In the genomic region with DNA sequence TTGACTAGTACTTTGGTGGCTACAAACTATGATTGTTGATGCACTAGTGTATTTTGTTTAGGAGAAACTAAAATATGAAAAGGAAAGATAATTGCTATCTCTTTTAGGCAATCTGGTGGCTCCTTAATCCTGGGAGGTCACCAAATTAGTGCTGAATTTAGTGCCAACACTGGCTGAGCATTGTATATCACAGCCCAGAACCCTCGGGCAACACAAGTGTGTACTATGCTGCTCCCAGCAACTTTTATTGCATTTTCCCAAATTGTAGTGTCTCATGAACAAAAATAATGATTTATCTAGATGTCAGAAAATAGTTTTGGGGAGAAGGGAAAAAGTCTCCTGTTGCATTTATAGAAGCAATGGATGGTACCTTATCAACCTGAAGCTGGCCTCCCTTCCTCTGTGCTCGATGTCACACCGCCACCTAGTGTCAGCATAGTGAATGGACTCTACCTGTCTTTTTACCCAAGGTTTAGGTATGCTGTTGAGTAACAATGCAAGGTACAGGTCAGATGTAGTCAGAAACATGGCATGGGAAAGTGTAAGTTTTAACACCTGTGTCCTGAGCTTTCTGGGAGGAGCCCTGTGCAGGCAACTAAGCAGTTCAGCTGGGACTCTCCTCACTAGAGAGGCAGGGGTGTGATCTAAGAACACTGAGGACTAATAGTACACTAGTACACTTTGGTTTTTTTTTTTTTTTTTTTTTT, we compare ENCODE assay signal across 9 mouse cellular contexts. TPM values are rescaled to one million over a fixed set of nuclear protein-coding genes. Genes with fewer than 3 reads are reported as not detected.
DNase-seq lines count a peak whose midpoint lies in the region; ATAC-seq lines count a peak whose summit lies in the region.
"Had no signal": no experiment of that assay in that cellular context is flagged by ENCODE, and none has a peak within 500 bp of the region (broad histone marks: within the 10 kb centered on the region; RNA-seq: fewer than 3 reads in every experiment).

No protein-coding gene starts in this region.

- H3K36me3 ChIP-seq in embryonic facial prominence, embryonic 10.5 days (replicated peaks): peaks cover under 1% of the 10 kb centered on the region; the same call in 1 of the 2 replicates
- no peaks in the 10 kb centered on the region for H3K36me3 ChIP-seq in lung, embryonic 15.5 days
- H3K36me3 ChIP-seq: heart, embryonic 13.5 days had no signal

- no peak overlapping the region for H3K27ac ChIP-seq in embryonic facial prominence, embryonic 10.5 days (replicated peaks)
- no peak overlapping the region for H3K27ac ChIP-seq in lung, embryonic 15.5 days
- H3K27ac ChIP-seq: heart, embryonic 13.5 days had no signal

- H3K4me1 ChIP-seq in embryonic facial prominence, embryonic 10.5 days: no peaks in the 10 kb centered on the region
- H3K4me1 ChIP-seq in lung, embryonic 15.5 days: no peaks in the 10 kb centered on the region

- no peaks in the 10 kb centered on the region for H3K9me3 ChIP-seq in embryonic facial prominence, embryonic 10.5 days
- H3K9me3 ChIP-seq in lung, embryonic 15.5 days: no peaks in the 10 kb centered on the region
- H3K9me3 ChIP-seq: heart, embryonic 13.5 days had no signal

- no peak overlapping the region for H3K4me3 ChIP-seq in embryonic facial prominence, embryonic 10.5 days
- H3K4me3 ChIP-seq in lung, embryonic 15.5 days: no peak overlapping the region
- H3K4me3 ChIP-seq: heart, embryonic 13.5 days had no signal

- peak; percentile 69 for DNase-seq in adrenal gland, postnatal 25 days
- DNase-seq in embryonic facial prominence, embryonic 10.5 days (ENCODE audit: low spot score): peak; percentile 74
- DNase-seq in heart, postnatal 4 days: peak; percentile 81
- peak; percentile 18 to 77 for DNase-seq in layer of hippocampus, adult 18-20 months (ENCODE audit: low spot score in 2 of 2)
- peak; percentile 64 for DNase-seq in retina, adult 2 months (ENCODE audit: low read depth, low spot score)
- DNase-seq in urinary bladder, adult 18-20 months (ENCODE audit: low spot score in 2 of 2): peak; percentile 54 to 61

- peak; percentile 43 for ATAC-seq in CD4-positive, CD25-positive, alpha-beta regulatory T cell, adult 4 months
- ATAC-seq in lung, embryonic 15.5 days (ENCODE audit: borderline replicate concordance, extremely low read depth, low FRiP score, low TSS enrichment): peak; percentile 79

- no peak overlapping the region for H3K4me2 ChIP-seq in lung, embryonic 15.5 days
- H3K4me2 ChIP-seq: heart, embryonic 13.5 days had no signal

- H3K9ac ChIP-seq in lung, embryonic 15.5 days: no peak overlapping the region
- H3K9ac ChIP-seq: heart, embryonic 13.5 days had no signal

- 27% methylated on average over 3 of the region's 3 CpGs for WGBS in embryonic facial prominence, embryonic 10.5 days
- WGBS in lung, embryonic 15.5 days: 26% methylated on average over 3 of the region's 3 CpGs

- no peaks in the 10 kb centered on the region for H3K27me3 ChIP-seq in embryonic facial prominence, embryonic 10.5 days (replicated peaks; ENCODE audit: low read depth, poor library complexity, severe bottlenecking)
- H3K27me3 ChIP-seq in lung, embryonic 15.5 days: no peaks in the 10 kb centered on the region
- H3K27me3 ChIP-seq: heart, embryonic 13.5 days had no signal

RNA-seq across cellular contexts. Expression of a gene that starts 43.1 kb away (rescaled TPM):
- polyA plus RNA-seq in CD4-positive, CD25-positive, alpha-beta regulatory T cell, adult 4 months (2017; shearing (Covaris generic)): not detected
- total RNA-seq in adrenal gland, postnatal 25 days (2021): 43.3 and 52.8 TPM in 2 replicates
- polyA plus RNA-seq in embryonic facial prominence, embryonic 10.5 days (2016; fragmentation: Nextera tagmentation; extraction: Ambion mirVana): 3.6 and 4.0 TPM in 2 replicates
- total RNA-seq in heart, postnatal 4 days (2021): 10 to 100 TPM; 41.0 to 43.9 TPM
- 100 to 1,000 TPM; 233 to 240 TPM for total RNA-seq in layer of hippocampus, adult 18-20 months (2021)
- 5.0 and 5.9 TPM in 2 replicates for polyA plus RNA-seq in lung, embryonic 15.5 days (2015; fragmentation: Nextera tagmentation; extraction: Ambion mirVana)
